Mouse (Mus musculus): ENCODE results near the gene Bmf.

Gene Bmf

DNA sequence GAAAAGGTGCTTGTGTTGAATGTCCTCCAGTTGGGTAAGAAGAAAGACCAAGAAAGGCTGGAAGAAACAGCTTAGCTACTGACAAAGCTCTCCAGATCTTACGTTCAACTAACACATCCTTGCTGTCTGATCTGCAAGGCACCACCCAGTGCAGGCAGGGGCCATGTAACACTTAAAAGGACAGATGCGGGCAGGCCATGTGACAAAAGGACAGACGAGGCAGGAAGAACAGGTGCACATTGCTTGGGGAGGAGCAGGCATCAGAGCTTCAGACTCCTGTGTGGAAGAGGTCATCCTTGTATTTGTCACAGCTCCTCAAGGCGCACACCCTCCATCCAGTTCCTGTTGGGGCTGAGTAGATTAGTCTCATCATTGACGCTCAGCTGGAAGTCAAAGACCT lies 66.5 kb downstream of the Bmf start:
- no peak for DNase-seq (ENCODE audit: low read depth, low spot score)

GRCm38 (mm10) chr2:118480886-118481285 lies 68.6 kb downstream of the Bmf start:
- DNase-seq (ENCODE audit: low read depth, low spot score): no peak

- peak; percentile 94 for DNase-seq (ENCODE audit: low read depth, low spot score)
Observed at GRCm38 (mm10) chr2:118479550-118479909, 70.0 kb downstream of the Bmf start, which contains the start of gene Srp14. Srp14 (minus strand) TSS chr2:118479711.

DNA sequence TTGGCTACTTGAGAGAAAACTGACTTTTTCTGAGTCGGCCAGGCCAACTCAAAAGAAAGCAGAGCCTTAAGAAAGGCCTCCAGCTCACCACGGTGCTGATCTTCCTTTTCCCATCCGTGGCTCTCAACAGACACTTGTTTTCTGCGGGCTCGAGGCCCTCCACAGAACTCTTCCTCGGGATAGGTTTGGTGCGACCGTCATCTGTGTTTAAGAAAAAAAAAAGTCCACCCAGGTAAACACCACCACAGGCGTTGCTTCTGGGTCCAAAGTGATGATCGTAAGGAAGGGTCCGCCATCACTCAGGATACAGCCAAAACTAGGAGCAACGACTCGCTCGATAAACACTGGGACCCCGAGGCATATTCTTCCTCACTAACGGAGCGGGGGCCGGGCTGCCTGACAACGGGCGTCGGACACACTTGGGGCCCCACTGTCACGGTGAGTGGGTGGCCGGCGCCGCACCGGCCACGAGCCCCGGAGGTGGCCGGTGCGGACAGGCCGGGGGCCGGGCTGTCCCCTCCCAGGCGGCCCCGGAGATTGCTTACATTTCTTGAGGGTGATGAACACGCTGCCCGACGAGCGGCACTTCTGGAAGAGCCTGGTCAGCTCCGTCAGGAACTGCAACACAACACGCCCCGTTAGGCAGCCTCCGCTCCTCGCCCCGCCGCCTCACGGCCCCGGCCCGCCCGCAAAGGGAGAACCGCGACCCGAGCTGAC lies 70.5 kb downstream of the Bmf start:
- no peak for DNase-seq (ENCODE audit: low read depth, low spot score)

All from embryo, embryonic 11.5 days (tissue).